Mouse (Mus musculus) lung, postnatal 4 days (tissue): ENCODE results near the gene Ppip5k1.
A peak's percentile ranks its signal among the peaks of the same experiment; 100 is the strongest.

Experiments used
- DNase-seq, 2 experiments: peaks; one replicate each; pipeline ENCODE4 v3.0.0; 2021

The Ppip5k1 gene

GRCm38 (mm10) chr2:121297701-121298100 is 57.5 kb downstream of the Ppip5k1 start:
- no peak for DNase-seq

DNA sequence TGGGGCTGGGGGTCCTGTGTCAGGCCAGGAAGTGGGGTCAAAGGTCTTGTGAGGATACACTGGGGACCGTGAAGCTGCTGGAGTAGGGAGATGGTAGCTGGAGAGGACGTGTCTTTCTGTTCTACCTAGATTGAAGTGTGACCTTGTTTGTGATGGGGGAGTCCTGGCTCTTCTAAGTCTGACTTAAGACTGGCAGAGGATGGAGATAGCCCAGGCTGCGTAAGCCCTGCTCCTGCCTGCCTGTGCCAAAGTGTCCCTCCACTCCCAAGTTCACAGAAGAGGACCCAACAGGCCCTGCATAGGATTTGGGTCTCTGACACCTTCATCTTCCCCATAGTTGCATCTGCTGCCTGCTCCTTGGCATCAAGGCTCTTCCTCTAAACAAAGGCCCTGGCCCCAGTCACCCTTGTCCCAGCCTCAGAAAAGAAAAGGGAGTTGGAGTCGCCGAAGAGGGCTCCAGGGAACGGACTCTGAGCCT is 58.4 kb downstream of the Ppip5k1 start:
- DNase-seq: no peak

GRCm38 (mm10) chr2:121295608-121296571 is 59.3 kb downstream of the Ppip5k1 start:
- DNase-seq: no peak

DNA sequence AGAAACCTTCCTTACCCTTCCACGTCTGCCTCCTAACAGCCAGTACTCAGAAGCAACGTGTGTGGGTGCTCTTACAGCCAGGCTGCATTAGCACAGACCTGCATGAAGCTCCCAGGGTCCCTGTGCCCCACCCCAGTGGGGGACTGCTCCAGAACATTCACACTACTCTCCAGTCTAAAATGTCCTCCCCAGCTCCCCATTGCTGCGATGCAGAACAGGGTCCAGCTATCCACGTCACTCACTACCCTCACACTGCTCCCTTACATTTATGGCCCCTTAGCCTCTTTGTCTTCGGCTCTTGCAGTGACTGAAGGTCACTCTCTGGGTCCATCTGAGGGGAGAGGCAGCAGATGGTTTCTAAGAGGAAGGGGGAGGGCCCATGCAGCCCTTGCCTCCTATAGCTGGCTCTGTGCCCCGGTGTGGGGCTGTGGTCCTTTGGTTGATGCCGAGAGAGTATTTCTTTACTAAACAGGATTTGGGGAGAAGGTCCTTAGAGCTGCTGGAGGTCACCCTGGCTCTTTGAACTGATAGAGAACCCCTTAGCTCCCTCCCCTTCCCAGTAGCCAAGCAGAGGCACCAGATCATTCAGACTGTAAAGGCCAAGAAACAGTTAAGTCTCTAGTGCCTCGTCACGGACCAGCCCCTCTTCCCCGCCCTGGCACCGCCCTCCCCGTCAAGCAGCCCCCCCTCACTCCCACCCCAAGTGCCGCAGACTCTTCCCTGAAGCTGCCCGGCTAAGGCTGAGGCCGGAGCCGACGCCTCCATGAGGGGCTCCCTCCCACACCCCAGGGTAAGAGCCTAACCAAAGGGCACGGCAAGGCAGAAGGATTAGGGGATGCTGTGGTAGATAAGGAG is 60.2 kb downstream of the Ppip5k1 start:
- DNase-seq: peak; percentile 48 to 50

GRCm38 (mm10) chr2:121294182-121294581 is 61.0 kb downstream of the Ppip5k1 start:
- peak; percentile 52 to 59 for DNase-seq

- no peak for DNase-seq
These were observed 62.7 kb downstream of the Ppip5k1 start for GRCm38 (mm10) chr2:121292316-121293013.

- DNase-seq: no peak
These were observed 65.3 kb downstream of the Ppip5k1 start for GRCm38 (mm10) chr2:121289730-121290540.

DNA sequence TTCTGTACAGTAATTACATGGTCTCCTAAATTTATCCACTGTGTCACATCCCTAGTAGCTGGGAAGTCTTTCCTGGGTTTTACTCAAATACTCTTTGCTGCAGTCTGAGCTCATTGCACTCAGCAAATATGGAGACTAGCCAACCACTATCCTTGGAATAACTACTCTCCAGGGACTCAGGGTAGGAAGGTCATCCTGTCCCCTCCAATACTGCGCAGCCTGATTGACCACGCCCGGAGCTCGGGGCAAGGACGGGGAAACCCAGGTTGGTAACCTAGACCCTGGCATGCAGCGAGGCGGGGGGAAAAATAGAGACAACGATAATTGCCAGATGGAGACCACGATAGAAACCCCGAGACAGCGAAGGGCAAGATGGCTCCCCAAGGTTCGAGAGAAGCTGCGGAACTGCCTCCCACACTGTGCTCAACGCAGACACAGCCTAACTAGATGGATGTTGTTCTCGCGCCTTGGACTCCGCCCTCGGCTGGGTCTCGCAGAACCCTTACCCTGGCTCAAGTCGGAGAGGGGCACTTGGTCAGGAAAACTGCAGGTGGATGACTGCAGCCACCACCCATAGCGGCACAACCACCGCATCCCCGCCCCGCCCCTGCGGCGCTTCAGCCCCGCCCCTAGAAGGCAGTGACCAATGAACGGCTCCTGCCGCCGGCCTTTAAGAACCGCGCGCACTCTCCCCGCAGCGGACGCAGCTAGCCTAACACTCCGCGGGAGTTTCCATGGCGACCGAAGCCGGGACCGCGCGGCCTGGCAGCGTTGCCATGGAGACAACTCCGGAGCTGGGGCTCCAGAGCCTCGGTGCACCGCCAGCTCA is 66.1 kb downstream of the Ppip5k1 start, which contains the start of gene Map1a:
TSS of gene Map1a (plus strand) at position 700 of the 829 bp plus-strand sequence.
- DNase-seq: peak; percentile 90 to 93

DNA sequence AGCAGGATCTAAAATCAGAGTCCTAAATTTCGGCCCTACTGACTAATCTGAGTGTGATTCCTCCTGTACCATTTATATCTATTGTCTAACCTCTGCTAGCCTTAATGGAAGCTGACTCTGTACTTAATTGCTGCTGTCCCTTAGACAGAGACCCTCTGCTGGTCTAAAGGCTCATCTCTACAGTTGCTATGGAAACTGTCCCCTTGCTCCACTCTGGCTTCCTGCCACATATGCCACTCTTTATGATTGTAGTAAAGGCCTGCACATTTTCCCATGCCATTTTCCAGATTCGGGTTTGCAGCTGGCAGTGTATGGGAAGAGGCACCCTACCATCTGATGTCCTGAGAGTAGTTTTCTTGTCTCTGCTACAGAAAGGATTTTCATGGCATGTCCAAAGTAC is 67.3 kb downstream of the Ppip5k1 start:
- no peak for DNase-seq

GRCm38 (mm10) chr2:121271928-121272516 is 83.2 kb downstream of the Ppip5k1 start:
- no peak for DNase-seq

DNA sequence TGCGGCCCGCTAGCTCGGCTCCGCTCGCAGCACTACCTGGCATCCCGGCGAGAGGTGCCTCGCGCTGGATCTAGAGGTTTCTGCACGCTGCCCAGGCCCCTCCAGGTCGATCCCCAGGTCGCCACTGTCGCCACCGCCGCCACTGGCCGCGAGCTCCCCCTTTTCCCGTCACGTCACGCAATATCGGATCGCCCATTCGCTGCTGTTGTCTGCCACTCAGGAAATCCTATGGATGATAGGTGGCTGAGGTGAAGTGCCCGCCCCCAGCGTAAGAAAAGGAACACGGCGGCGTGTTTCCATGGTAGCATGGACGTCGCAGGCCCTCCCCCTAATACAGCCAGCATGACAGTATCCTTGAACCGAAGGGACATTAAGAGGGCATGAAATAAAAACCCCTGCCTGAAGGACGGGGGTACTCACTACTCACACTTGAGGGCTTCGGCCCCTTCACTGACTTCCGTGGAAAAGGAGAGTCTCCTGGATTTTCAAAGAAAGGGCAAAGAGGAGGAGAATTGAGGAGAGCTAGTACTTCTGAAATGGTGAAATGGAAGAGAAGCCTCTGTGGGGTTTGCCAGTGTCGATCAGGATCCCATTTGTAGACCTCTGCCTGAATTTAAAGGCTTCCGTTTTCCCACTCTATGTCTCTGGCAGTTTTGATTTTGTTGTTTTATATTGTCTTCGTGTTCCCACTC is 83.8 kb downstream of the Ppip5k1 start, which contains the start of gene Trp53bp1:
TSS of gene Trp53bp1 (minus strand) at position 172 of the 692 bp plus-strand sequence.
- DNase-seq: peak; percentile 94 to 95

GRCm38 (mm10) chr2:121270521-121271235 is 84.5 kb downstream of the Ppip5k1 start:
- no peak for DNase-seq

DNA sequence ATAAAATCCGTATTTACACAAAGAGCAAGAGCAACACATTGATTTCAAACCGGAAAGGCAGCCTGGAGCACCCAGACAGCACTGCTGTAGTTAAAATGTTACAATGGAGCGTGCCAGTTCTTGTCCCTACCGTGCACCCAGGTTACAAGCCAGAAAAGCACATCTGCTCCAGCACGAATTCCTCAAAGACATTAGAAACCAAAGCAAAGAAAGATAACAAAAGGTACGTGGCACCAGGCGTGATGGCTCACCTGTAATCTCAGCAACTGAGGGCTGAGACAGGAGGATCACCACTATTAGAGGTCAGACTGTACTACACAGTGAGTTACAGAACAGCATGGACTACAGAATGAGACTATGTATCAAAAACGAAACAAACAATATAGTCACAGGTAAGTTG is 86.8 kb downstream of the Ppip5k1 start:
- DNase-seq: no peak
